ENCODE assay signal across 9 mouse cellular contexts in the genomic region with DNA sequence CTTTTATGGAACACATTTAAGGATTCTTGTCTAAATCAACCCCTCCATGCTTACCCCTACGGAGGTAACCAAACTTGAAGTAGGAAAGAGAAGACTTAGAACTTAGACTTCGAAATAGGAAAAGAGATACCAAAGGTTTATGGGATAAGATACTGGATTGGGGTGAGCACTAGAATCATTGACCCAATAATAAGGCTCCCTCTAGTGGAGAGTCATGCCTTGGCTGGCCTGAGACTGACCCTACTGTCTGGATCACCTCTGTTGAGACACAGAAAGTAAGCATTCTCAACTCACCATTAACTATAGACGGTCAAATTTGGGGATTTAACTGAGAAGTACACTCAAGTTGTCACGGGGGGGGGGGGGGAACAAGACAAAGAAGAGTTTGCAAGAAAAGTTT.
DNase-seq lines count a peak whose midpoint lies in the region; ATAC-seq and TF ChIP-seq lines count a peak whose summit lies in the region.
"Had no signal": no experiment of that assay in that cellular context is flagged by ENCODE, and none has a peak within 500 bp of the region (broad histone marks: within the 10 kb centered on the region; RNA-seq: fewer than 3 reads in every experiment).

No protein-coding gene starts in this region.

- peak; percentile 7 for DNase-seq in liver, adult 2 months (ENCODE audit: extremely low read depth, low read depth, low spot score)
- no peak for DNase-seq in liver, embryonic 11.5 days (ENCODE audit: low spot score)
- DNase-seq in adipocyte (ENCODE audit: low spot score), result peak; percentile 55
- DNase-seq in kidney, adult 18-20 months, result peak; percentile 34
- DNase-seq in skeletal muscle tissue, adult 2 months (ENCODE audit: low read depth, low spot score), result peak; percentile 3
- DNase-seq in right cerebral cortex, postnatal 4 days, result no peak
- no peak for DNase-seq in right cerebral cortex, postnatal 25 days

- H3K27me3 ChIP-seq in liver, adult 2 months (ENCODE audit: control insufficient read depth, insufficient read depth, low read length), result no peaks in the 10 kb centered on the region
- H3K27me3 ChIP-seq in liver, embryonic 11.5 days (replicated peaks; ENCODE audit: control insufficient read depth, insufficient read depth, low read length), result no peaks in the 10 kb centered on the region
- H3K27me3 ChIP-seq: limb, embryonic 15.5 days had no signal

- H3K27ac ChIP-seq in liver, adult 2 months (replicated peaks; ENCODE audit: insufficient read depth, low read depth, low read length), result no peak overlapping the region
- H3K27ac ChIP-seq in liver, embryonic 11.5 days (ENCODE audit: low read depth, low read length), result no peak overlapping the region
- H3K27ac ChIP-seq: limb, embryonic 15.5 days had no signal

- H3K4me2 ChIP-seq in liver, embryonic 11.5 days, result no peak overlapping the region
- H3K4me2 ChIP-seq: limb, embryonic 15.5 days had no signal

- ATAC-seq in liver, embryonic 11.5 days (replicated peaks; ENCODE audit: low FRiP score), result no peak
- peak; percentile 83; the same call in 1 of the 2 replicates for ATAC-seq in common myeloid progenitor, adult 5-6 weeks (replicated peaks; ENCODE audit: low read depth, poor library complexity, severe bottlenecking)

- TF ChIP-seq POLR2A in liver, adult 2 months (IDR thresholded peaks at IDR 0.05; ENCODE audit: extremely low read depth, insufficient read depth, low read length), result no peak

- no peaks in the 10 kb centered on the region for H3K36me3 ChIP-seq in liver, adult 2 months (ENCODE audit: control insufficient read depth, insufficient read depth, low read length)
- no peaks in the 10 kb centered on the region for H3K36me3 ChIP-seq in liver, embryonic 11.5 days (ENCODE audit: control insufficient read depth, insufficient read depth, low read length)
- H3K36me3 ChIP-seq: limb, embryonic 15.5 days had no signal

- no peak overlapping the region for H3K4me3 ChIP-seq in liver, adult 2 months (ENCODE audit: insufficient read depth, low read depth, low read length)
- no peak overlapping the region for H3K4me3 ChIP-seq in liver, embryonic 11.5 days (ENCODE audit: low read depth, low read length)
- H3K4me3 ChIP-seq: limb, embryonic 15.5 days had no signal

- no peaks in the 10 kb centered on the region for H3K79me2 ChIP-seq in liver, adult 2 months (ENCODE audit: control insufficient read depth, insufficient read depth, low read length)

- WGBS in liver, adult 2 months, result 36% methylated on average over 4 of the region's 4 CpGs
- 42% methylated on average over 4 of the region's 4 CpGs for WGBS in liver, embryonic 11.5 days

- no peaks in the 10 kb centered on the region for H3K4me1 ChIP-seq in liver, adult 2 months (ENCODE audit: control insufficient read depth, insufficient read depth, low read length)
- no peaks in the 10 kb centered on the region for H3K4me1 ChIP-seq in liver, embryonic 11.5 days (replicated peaks; ENCODE audit: control insufficient read depth, insufficient read depth, low read length)

- H3K9ac ChIP-seq in liver, adult 2 months (ENCODE audit: low read depth, low read length), result no peak overlapping the region
- H3K9ac ChIP-seq in liver, embryonic 11.5 days (ENCODE audit: low read depth, low read length), result no peak overlapping the region
- H3K9ac ChIP-seq: limb, embryonic 15.5 days had no signal

- TF ChIP-seq CTCF in liver, adult 2 months (IDR thresholded peaks at IDR 0.05; ENCODE audit: low read depth, low read length), result peak; percentile 50; the same call in 1 of the 2 replicates

- H3K9me3 ChIP-seq in liver, embryonic 11.5 days (ENCODE audit: control insufficient read depth, low read length), result no peaks in the 10 kb centered on the region
- H3K9me3 ChIP-seq: limb, embryonic 15.5 days had no signal

Comparison
In these comparisons a context has a peak if more than half of its experiments do, and no peak if none do; other contexts are left out.
1. DNase-seq: peak in liver, adult 2 months (single experiment), adipocyte (single experiment), kidney, adult 18-20 months (single experiment) and skeletal muscle tissue, adult 2 months (single experiment); none in liver, embryonic 11.5 days (single experiment), right cerebral cortex, postnatal 4 days (single experiment) and right cerebral cortex, postnatal 25 days (single experiment).